Mouse (Mus musculus) CH12.LX (cell line): Measurements from ENCODE around the gene Slc39a1. TPM values are rescaled to one million over a fixed set of nuclear protein-coding genes. Genes with fewer than 3 reads are reported as not detected.

Source experiments
- DNase-seq: peaks from one replicate; pipeline ENCODE4 v3.0.0-alpha.2; 2013; ENCODE audit errors: extremely low read depth
- H3K27ac ChIP-seq: 2 replicates; pipeline ENCODE4 v1.5.1; 2012; ENCODE audit warnings: low read depth, mild to moderate bottlenecking, control low read depth, moderate library complexity; ENCODE audit not compliant: insufficient read depth
- H3K27me3 ChIP-seq: replicated peaks from 2 replicates; pipeline ENCODE3; 2012; ENCODE audit warnings: inconsistent platforms
- H3K36me3 ChIP-seq, 2 experiments: replicated peaks in 1 of 2; 2 replicates each; pipeline versions ENCODE3 to v1.6.1; 2012; ENCODE audit warnings: inconsistent platforms in 1 of 2, low read length in 1 of 2, mild to moderate bottlenecking in 1 of 2, mixed read lengths in 1 of 2, moderate library complexity in 1 of 2; ENCODE audit not compliant: control insufficient read depth in 1 of 2, insufficient read depth in 1 of 2
- H3K4me1 ChIP-seq, 2 experiments: 2 replicates each; pipeline ENCODE4 v1.6.1; 2012; ENCODE audit warnings: inconsistent platforms in 1 of 2, moderate library complexity in 1 of 2; ENCODE audit not compliant: insufficient read depth in 2 of 2, control insufficient read depth in 1 of 2
- H3K4me2 ChIP-seq: 2 replicates; pipeline ENCODE4 v1.6.1; 2012; ENCODE audit warnings: low read depth, mild to moderate bottlenecking, control low read depth; ENCODE audit not compliant: poor library complexity, insufficient read depth, severe bottlenecking
- H3K4me3 ChIP-seq, 3 experiments: fragments of 150-350 bp in 1 of 3; sonication (generic) in 1 of 3; replicated peaks in 1 of 3; 2 replicates each; pipeline versions ENCODE3 to v1.5.1; 2011 to 2012; ENCODE audit warnings: low read depth in 2 of 3, low read length in 2 of 3, mild to moderate bottlenecking in 2 of 3, moderate library complexity in 2 of 3, control low read depth in 1 of 3, improper control_type of control experiment in 1 of 3, inconsistent platforms in 1 of 3, mixed read lengths in 1 of 3; ENCODE audit not compliant: poor library complexity in 1 of 3
- H3K79me2 ChIP-seq: replicated peaks from 2 replicates; pipeline ENCODE4 v1.6.1; 2012; ENCODE audit warnings: mild to moderate bottlenecking, moderate library complexity; ENCODE audit not compliant: control insufficient read depth, poor library complexity, insufficient read depth, severe bottlenecking; ENCODE audit errors: extremely low read depth
- H3K9ac ChIP-seq: 2 replicates; pipeline ENCODE4 v1.6.1; 2012; ENCODE audit warnings: low read depth, mild to moderate bottlenecking, control low read depth, moderate library complexity; ENCODE audit not compliant: insufficient read depth
- H3K9me3 ChIP-seq: replicated peaks from 2 replicates; pipeline ENCODE3; 2012; ENCODE audit warnings: low read length, inconsistent platforms, mixed read lengths
- BHLHE40 ChIP-seq: IDR thresholded peaks from 2 replicates; pipeline ENCODE4 v1.6.1; 2011; ENCODE audit warnings: mild to moderate bottlenecking, low read depth, low read length, improper control_type of control experiment
- CHD1 ChIP-seq: IDR thresholded peaks from 2 replicates; pipeline ENCODE4 v1.6.1; 2012; ENCODE audit warnings: low read depth, low read length, improper control_type of control experiment, inconsistent platforms
- CHD2 ChIP-seq: IDR thresholded peaks from 2 replicates; pipeline ENCODE4 v1.6.1; 2011; ENCODE audit warnings: low read length, improper control_type of control experiment
- CTCF ChIP-seq, 2 experiments: IDR thresholded peaks in 1 of 2; conservative IDR thresholded peaks in 1 of 2; 2 replicates each; pipeline ENCODE4 v1.5.1; 2011 to 2012; ENCODE audit warnings: low read depth in 2 of 2, low read length in 2 of 2, improper control_type of control experiment in 1 of 2, inconsistent platforms in 1 of 2, mild to moderate bottlenecking in 1 of 2, moderate library complexity in 1 of 2
- ELF1 ChIP-seq: IDR thresholded peaks from 2 replicates; pipeline ENCODE4 v1.6.1; 2014; ENCODE audit warnings: low read depth, mild to moderate bottlenecking, inconsistent platforms, low read length, improper control_type of control experiment
- EP300 ChIP-seq: IDR thresholded peaks from 2 replicates; pipeline ENCODE4 v1.6.1; 2011; ENCODE audit warnings: low read length, improper control_type of control experiment
- HCFC1 ChIP-seq: IDR thresholded peaks from 2 replicates; pipeline ENCODE4 v1.6.1; 2012; ENCODE audit warnings: low read depth, mild to moderate bottlenecking, inconsistent platforms, low read length, improper control_type of control experiment
- IRF4 ChIP-seq: IDR thresholded peaks from 2 replicates; pipeline ENCODE4 v1.6.1; 2014; ENCODE audit warnings: low read depth, mild to moderate bottlenecking, inconsistent platforms, low read length, improper control_type of control experiment
- JUN ChIP-seq: IDR thresholded peaks from 2 replicates; pipeline ENCODE4 v1.6.1; 2011; ENCODE audit warnings: low read depth, mild to moderate bottlenecking, low read length, improper control_type of control experiment, moderate library complexity; ENCODE audit not compliant: insufficient read depth
- JUND ChIP-seq: conservative IDR thresholded peaks from 2 replicates; pipeline ENCODE4 v1.6.1; 2011; ENCODE audit warnings: low read depth, low read length, improper control_type of control experiment
- KAT2A ChIP-seq: IDR thresholded peaks from 2 replicates; pipeline ENCODE4 v1.6.1; 2012; ENCODE audit warnings: low read length, improper control_type of control experiment, inconsistent platforms; ENCODE audit not compliant: insufficient replicate concordance
- MAZ ChIP-seq: IDR thresholded peaks from 2 replicates; pipeline ENCODE4 v1.6.1; 2012; ENCODE audit warnings: low read depth, mild to moderate bottlenecking, inconsistent platforms, low read length, improper control_type of control experiment, moderate library complexity
- MEF2A ChIP-seq: IDR thresholded peaks from 2 replicates; pipeline ENCODE4 v1.6.1; 2014; ENCODE audit warnings: low read depth, mild to moderate bottlenecking, inconsistent platforms, low read length, improper control_type of control experiment, borderline replicate concordance
- MXI1 ChIP-seq: IDR thresholded peaks from 2 replicates; pipeline ENCODE4 v1.6.1; 2011; ENCODE audit warnings: mild to moderate bottlenecking, low read depth, low read length, improper control_type of control experiment
- MYC ChIP-seq: IDR thresholded peaks from 2 replicates; pipeline ENCODE4 v1.6.1; 2011; ENCODE audit warnings: low read depth, mild to moderate bottlenecking, improper control_type of control experiment, low read length
- NELFE ChIP-seq: IDR thresholded peaks from 2 replicates; pipeline ENCODE4 v1.6.1; 2011; ENCODE audit warnings: low read depth, low read length, improper control_type of control experiment
- NRF1 ChIP-seq: IDR thresholded peaks from 2 replicates; pipeline ENCODE4 v1.6.1; 2014; ENCODE audit warnings: low read depth, mild to moderate bottlenecking, inconsistent platforms, low read length, improper control_type of control experiment, moderate library complexity
- POLR2AphosphoS2 ChIP-seq: IDR thresholded peaks from 2 replicates; pipeline ENCODE4 v1.6.1; 2011; ENCODE audit warnings: low read depth, low read length, improper control_type of control experiment
- RAD21 ChIP-seq: IDR thresholded peaks from 2 replicates; pipeline ENCODE4 v1.6.1; 2011; ENCODE audit warnings: low read depth, mild to moderate bottlenecking, low read length, improper control_type of control experiment, moderate library complexity
- SIN3A ChIP-seq: IDR thresholded peaks from 2 replicates; pipeline ENCODE4 v1.6.1; 2012; ENCODE audit warnings: low read length, improper control_type of control experiment, inconsistent platforms
- SMC3 ChIP-seq: IDR thresholded peaks from 2 replicates; pipeline ENCODE4 v1.6.1; 2011; ENCODE audit warnings: low read depth, low read length, improper control_type of control experiment
- TBP ChIP-seq: conservative IDR thresholded peaks from 2 replicates; pipeline ENCODE4 v1.6.1; 2011; ENCODE audit warnings: low read depth, low read length, improper control_type of control experiment
- TCF12 ChIP-seq: IDR thresholded peaks from 2 replicates; pipeline ENCODE4 v1.6.1; 2014; ENCODE audit warnings: low read depth, mild to moderate bottlenecking, inconsistent platforms, low read length, improper control_type of control experiment
- ZC3H11A ChIP-seq: IDR thresholded peaks from 2 replicates; pipeline ENCODE4 v1.6.1; 2012; ENCODE audit warnings: low read depth, mild to moderate bottlenecking, inconsistent platforms, low read length, improper control_type of control experiment
- ZMIZ1 ChIP-seq: IDR thresholded peaks from 2 replicates; pipeline ENCODE4 v1.6.1; 2012; ENCODE audit warnings: low read depth, mild to moderate bottlenecking, inconsistent platforms, low read length, improper control_type of control experiment
- ZNF384 ChIP-seq: IDR thresholded peaks from 2 replicates; pipeline ENCODE4 v1.6.1; 2012; ENCODE audit warnings: low read depth, low read length, improper control_type of control experiment, inconsistent platforms
- dilution Hi-C: fragments of 300-500 bp; cut with MboI; formaldehyde crosslinking; loops from 2 replicates; pipeline ENCODE4 v1.14.3; 2020; ENCODE audit warnings: low sequenced_read_pairs; ENCODE audit not compliant: extremely low pct_unique_long_range_greater_than_20kb, extremely low pct_ligation_motif_present
- in situ Hi-C: fragments of 300-500 bp; cut with MboI; formaldehyde crosslinking; loops from 3 replicates; pipeline ENCODE4 v1.14.3; 2019; ENCODE audit warnings: low sequenced_read_pairs, low pct_ligation_motif_present, low pct_unique_long_range_greater_than_20kb, mixed read lengths
- polyA plus RNA-seq: library from polyadenylated mRNA; unstranded; fragments of >175 nt; gene quantifications from 2 replicates; pipeline ENCODE4 v1.2.1, GENCODE M21; 2012; ENCODE audit warnings: low read depth; ENCODE audit not compliant: insufficient read length
- total RNA-seq, 2 experiments: library from RNA; depleted of rRNA; stranded (reverse); fragments of 300-350 nt in 1 of 2; fragments of >200 nt in 1 of 2; gene quantifications; 2 replicates each; pipeline ENCODE4 v1.2.3; 2012 to 2014

Gene Slc39a1
- total and polyA plus RNA-seq, 3 experiments: 23.8 to 42.2 (median 40.7) TPM

- peaks cover 0 to 28% of the 10 kb centered on the region in 2 experiments; a peak in 2 of 4 replicates for H3K4me1 ChIP-seq
Measured at GRCm38 (mm10) chr3:90213956-90214684, 33.9 kb upstream of the Slc39a1 start.

GRCm38 (mm10) chr3:90215825-90216380 is 32.1 kb upstream of the Slc39a1 start:
- Histone ChIP-seq H3K4me3 (no peak overlapping the region), H3K27me3 (no peaks in the 10 kb centered on the region), H3K9ac (no peak overlapping the region), H3K36me3 (peaks cover 12 to 19% of the 10 kb centered on the region in 2 experiments), H3K9me3 (no peaks in the 10 kb centered on the region), H3K27ac (no peak overlapping the region), H3K4me1 (peaks cover 4 to 24% of the 10 kb centered on the region in 2 experiments; a peak in 3 of 4 replicates), H3K79me2 (peaks cover 23% of the 10 kb centered on the region), H3K4me2 (no peak overlapping the region)
- no peak for DNase-seq
- in situ Hi-C loops (no loop called here), dilution Hi-C loops (no loop called here)
- TF ChIP-seq SMC3: peak; percentile 41
- TF ChIP-seq BHLHE40: no peak
- TF ChIP-seq POLR2AphosphoS2: no peak
- TF ChIP-seq HCFC1: no peak
- no peak for TF ChIP-seq SIN3A
- TF ChIP-seq CHD2: no peak
- no peak for TF ChIP-seq NRF1
- no peak for TF ChIP-seq TBP
- TF ChIP-seq ZMIZ1: no peak
- TF ChIP-seq NELFE: no peak
- no peak for TF ChIP-seq CHD1
- peak; percentile 57 for TF ChIP-seq RAD21
- TF ChIP-seq CTCF (conservative IDR thresholded peaks at IDR 0.05 in 1 of 2, IDR thresholded peaks at IDR 0.05 in 1 of 2; ENCODE audit: low read depth in 2 of 2, low read length in 2 of 2): peak in 1 of 2 experiments; percentile 56; a peak in 2 of 4 replicates
- no peak for TF ChIP-seq MAZ
- no peak for TF ChIP-seq TCF12
- TF ChIP-seq MYC: peak; percentile 85
- TF ChIP-seq KAT2A: no peak
- TF ChIP-seq IRF4: no peak
- no peak for TF ChIP-seq EP300
- TF ChIP-seq ZNF384: peak; percentile 51
- TF ChIP-seq ELF1: no peak
- TF ChIP-seq, all 38 proteins: peak for 5

More at GRCm38 (mm10) chr3:90213956-90214684, 33.9 kb upstream of the Slc39a1 start:
- in situ Hi-C loops: no loop called here
- DNase-seq: no peak
- Histone ChIP-seq H3K4me2 (peak overlapping the region; percentile 99), H3K4me3 (peak overlapping the region; percentile 62 to 69 (median 66)), H3K9ac (peak overlapping the region; percentile 75), H3K27ac (no peak overlapping the region), H3K9me3 (no peaks in the 10 kb centered on the region), H3K27me3 (no peaks in the 10 kb centered on the region), H3K36me3 (peaks cover 23 to 34% of the 10 kb centered on the region in 2 experiments), H3K79me2 (peaks cover 35% of the 10 kb centered on the region)
- TF ChIP-seq MXI1 (no peak; the same call in 1 of the 2 replicates), KAT2A (no peak), JUND (no peak), ZNF384 (peak; percentile 38; the same call in 1 of the 2 replicates), JUN (no peak), TCF12 (no peak), ZMIZ1 (no peak), ZC3H11A (no peak), MEF2A (no peak), NRF1 (no peak), BHLHE40 (no peak), SIN3A (0 out of 2 replicates have a peak, but pooled peaks have one; percentile 3), NELFE (no peak)
- dilution Hi-C loops: no loop called here
